Mouse (Mus musculus) hindlimb bud, embryonic 11.5 days (tissue): ENCODE measurements at regions not wholly inside any gene's neighbourhood (a gene's known extent, or its start where the extent isn't known, plus 50 kb on each side); places are given as distances from the start of the nearest gene placed in this dataset.

ENCODE experiments used
- DNase-seq: peaks from one replicate; pipeline ENCODE4 v3.0.0-alpha.2; 2012; ENCODE audit warnings: low read depth, low spot score; ENCODE audit errors: extremely low spot score

DNA sequence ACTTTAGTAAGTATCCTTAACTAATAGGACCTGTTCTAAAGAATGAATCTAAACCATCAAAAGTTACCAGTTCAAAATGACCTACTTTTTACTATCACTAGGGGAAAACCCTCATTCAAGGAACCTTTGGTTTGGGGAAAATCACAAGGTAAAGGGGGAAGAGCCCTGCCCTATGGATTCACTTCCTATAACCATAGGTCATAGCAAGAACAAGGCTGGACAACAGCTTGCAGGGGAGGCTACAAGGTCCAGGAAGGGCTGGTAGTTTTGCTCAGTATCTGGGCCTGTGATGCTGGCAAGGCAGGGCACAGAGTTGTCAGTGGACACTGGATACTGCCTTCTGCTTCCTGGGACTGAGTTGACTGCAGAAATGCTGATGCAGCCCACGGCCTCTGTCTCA, 109.1 kb upstream of the Peli1 start:
- DNase-seq = no peak

DNA sequence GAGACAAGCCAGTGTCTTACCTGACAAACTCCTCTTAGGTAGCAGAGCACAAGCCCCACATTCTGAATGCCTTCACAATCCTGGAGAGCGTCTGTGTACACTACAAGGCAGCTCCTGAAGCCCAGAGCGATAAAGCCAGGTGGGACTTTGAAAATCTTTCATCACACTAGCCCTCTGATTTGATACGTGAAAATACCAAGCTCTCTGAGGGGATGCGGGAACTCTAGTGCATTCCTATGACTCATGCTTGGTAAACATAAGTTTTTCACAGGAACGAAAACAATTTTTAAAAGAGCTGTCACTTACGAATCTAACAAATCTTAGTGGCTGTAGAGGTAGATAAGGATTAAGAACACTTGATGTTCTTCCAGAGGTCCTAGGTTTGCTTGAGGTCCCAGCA, 108.6 kb upstream of the Peli1 start:
- no peak for DNase-seq

DNA sequence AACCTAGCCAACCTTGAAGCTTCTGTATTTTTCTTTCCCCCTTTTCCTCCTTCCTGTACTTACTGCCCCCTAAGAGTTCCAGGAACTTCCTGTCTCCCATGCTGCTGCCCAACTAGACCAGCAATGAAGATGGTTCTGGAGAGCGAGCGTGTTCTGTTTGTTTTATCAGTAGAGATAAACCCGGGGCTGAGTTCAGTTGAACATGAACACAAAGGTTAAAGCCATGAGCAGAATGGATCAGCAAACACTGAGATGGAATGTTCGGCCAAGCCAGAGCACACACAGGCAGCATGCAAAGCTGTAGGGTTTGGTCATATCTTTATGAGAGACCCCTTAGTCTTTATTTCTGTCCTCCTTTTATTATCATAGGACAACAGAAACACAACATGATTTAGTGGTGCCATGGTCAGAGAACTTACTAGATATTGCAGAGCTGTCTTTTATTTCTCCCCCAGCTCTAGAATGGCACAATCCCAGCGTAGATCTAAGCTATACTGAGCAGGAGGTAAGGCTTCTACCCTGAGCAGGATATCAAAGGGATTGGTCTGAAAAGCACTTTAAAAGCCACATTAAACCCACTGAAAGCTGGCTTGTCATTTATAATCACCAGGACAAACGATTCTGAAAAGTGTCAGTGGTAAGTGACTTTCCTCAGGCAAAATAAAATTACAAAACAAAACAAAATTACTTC, 105.9 kb upstream of the Peli1 start:
- no peak for DNase-seq

GRCm38 (mm10) chr11:20985771-20986170, 105.3 kb upstream of the Peli1 start:
- DNase-seq = no peak

- no peak for DNase-seq
Observed at GRCm38 (mm10) chr11:20987171-20987815, 103.8 kb upstream of the Peli1 start.

- DNase-seq = no peak
Observed at GRCm38 (mm10) chr11:20987841-20988251, 103.2 kb upstream of the Peli1 start.

- no peak for DNase-seq
Observed at GRCm38 (mm10) chr11:20988871-20989270, 102.2 kb upstream of the Peli1 start.

- no peak for DNase-seq
Observed at GRCm38 (mm10) chr11:20993580-20993979, 97.5 kb upstream of the Peli1 start.

DNA sequence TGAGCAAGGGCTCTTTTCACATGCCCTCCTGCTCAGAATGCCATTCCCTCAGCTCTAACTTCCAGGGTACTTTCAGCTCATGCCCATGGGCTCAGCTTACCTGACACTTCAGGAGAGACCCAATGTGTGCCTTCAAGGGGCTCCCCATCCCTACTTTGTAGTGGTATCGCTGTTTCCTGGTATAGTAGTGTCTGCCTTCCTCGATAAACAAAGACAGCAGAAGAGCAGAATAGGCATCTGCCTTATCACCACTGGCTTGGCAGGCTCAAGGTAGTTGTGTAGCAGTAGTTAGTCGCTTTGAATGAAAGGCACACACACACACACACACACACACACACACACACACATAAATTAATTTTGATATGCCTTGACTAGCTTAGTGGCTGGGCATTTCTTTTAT, 89.7 kb upstream of the Peli1 start:
- no peak for DNase-seq

DNA sequence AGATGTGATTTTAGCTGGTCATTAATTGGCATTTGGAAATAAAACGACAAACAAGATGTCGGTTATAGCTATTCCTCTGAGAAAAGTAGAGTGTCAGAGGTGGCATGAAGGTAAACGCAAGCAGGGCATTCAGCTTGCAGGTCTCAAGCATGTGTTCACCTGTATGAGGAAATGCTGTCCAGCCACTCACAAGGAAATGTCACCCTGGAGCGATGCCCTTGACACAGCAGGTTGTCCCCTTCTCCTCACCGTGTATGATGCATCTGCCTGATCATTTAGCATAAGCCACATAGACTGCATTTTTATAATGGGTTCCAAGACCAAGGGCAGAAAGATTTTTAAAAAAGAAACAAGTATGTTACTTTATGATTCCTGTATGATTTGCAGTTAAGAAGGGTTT, 83.9 kb upstream of the Peli1 start:
- DNase-seq = no peak

GRCm38 (mm10) chr11:21009505-21009904, 81.6 kb upstream of the Peli1 start:
- DNase-seq = no peak

DNA sequence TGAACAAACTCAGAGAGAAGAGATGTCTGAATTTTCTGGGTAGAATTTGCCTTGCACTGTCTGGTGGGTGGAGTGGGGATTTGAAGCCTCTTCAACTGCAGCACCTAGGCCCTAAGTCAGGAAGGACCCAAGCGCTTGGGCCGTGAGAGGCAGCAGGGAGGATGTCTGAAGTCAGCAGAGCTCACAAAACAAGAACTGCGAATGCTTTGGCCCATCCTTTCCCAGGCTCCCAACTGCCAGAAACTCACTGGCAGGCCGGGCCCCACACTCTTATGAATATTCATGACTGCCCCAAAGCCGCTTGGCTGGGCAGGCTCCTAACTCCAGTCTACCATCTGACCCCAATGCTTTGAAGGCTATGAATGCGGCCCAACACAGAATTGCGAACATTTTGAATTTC, 80.2 kb upstream of the Peli1 start:
- no peak for DNase-seq

DNA sequence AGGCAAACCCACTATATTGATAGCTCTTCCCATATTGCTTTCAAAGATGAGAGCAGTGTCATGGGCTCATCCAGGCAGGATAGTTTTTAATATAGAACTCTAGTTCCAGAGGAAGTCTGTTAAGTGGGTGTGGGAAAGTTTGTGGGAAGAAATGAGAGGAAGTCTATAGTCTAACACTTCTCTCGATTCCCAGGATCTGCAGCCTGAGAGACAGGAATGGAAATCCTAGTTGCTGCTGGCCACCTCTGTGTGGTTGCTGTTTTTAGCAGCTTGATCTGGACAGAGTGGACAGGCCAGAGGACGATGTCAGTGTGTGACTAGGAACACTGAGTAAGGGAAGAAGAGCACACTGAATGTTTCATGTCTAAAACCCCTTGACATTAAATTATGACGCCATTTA, 76.8 kb upstream of the Peli1 start:
- DNase-seq = no peak

- DNase-seq = no peak
Observed at GRCm38 (mm10) chr11:21015536-21015935, 75.6 kb upstream of the Peli1 start.

- no peak for DNase-seq
Observed at GRCm38 (mm10) chr11:21016133-21016746, 74.9 kb upstream of the Peli1 start.

- DNase-seq = no peak
Observed at GRCm38 (mm10) chr11:21016791-21017329, 74.2 kb upstream of the Peli1 start.

DNA sequence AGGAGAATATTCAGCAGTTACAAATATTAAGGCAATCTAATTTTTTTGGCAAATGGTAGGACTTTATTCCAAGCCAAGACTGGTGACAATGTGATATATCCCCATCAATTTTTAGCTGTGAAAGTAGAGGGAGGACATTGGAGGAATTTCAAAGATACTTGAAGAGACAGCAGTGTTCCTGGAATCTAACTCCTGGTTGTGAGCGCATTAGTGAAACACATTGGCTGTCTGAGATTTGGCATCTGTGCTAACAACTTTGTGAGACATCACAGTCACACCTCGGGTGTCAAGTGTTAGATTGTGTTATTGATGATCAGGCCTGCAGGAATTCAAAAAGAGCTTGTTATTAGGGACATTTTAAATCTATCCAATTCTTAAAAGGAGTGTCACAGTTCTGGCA, 71.3 kb upstream of the Peli1 start:
- DNase-seq = no peak

- DNase-seq = no peak
Observed at GRCm38 (mm10) chr11:21024111-21024510, 67.0 kb upstream of the Peli1 start.

DNA sequence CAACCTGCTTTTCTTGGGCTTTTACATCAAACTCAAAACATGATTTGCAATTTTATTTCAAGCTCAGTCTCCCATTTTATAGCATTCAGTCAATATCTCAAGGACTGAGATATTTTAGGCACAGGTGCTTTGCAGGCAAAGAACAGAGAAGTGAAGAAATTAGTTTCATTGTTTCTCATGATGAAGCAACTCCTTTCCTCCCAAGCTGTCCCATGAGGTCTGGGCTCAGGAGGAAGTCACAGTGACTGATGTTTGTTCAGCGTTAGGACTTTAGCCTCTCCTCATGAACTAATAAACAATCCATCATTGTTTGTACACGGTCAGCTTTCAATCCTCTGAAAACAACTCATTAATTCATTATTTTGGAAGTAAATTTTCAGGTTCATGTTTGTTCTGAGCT, 66.6 kb upstream of the Peli1 start:
- no peak for DNase-seq

- no peak for DNase-seq
Observed at GRCm38 (mm10) chr11:21027299-21027698, 63.8 kb upstream of the Peli1 start.

DNA sequence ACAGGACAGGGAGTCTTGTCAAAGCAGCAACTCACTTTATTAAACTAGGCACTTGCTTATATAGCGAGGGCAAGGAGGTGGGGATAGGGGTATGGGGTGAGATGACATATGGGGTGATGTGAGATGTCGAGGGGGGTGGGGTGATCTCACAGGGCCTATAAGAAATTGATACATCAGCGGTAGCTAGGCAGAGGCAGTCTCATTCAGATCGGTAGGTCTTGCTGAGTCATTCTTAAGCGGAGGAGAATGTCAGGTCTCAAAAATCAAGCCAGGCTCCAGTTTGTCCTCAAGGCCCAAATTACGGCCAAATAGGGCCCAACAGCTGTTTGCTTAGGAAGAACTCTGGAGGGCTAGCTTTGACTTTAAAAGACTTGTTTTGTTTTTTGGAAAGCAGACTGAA, 60.7 kb upstream of the Peli1 start:
- no peak for DNase-seq

DNA sequence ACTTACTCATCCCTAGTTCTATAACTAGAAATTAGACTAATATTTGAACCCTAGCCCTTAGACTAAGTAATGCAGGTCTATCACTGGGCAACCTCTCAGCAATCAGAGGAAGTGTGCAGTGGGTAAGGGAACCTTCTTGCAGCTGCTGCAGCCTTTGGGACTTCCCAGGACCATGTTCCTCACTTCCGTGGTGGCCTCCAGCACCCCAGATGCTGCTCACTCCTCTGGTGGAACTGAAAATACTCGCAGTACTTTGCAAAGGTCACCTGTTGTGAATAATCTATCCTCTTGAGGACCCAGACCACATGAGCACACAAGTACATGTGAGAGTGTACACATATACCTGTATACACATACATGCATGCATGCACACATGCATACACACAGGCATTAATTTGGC, 59.3 kb upstream of the Peli1 start:
- no peak for DNase-seq
